Mouse (Mus musculus): ENCODE measurements at regions not wholly inside any gene's neighbourhood (a gene's known extent, or its start where the extent isn't known, plus 50 kb on each side); places are given as distances from the start of the nearest gene placed in this dataset.

DNA sequence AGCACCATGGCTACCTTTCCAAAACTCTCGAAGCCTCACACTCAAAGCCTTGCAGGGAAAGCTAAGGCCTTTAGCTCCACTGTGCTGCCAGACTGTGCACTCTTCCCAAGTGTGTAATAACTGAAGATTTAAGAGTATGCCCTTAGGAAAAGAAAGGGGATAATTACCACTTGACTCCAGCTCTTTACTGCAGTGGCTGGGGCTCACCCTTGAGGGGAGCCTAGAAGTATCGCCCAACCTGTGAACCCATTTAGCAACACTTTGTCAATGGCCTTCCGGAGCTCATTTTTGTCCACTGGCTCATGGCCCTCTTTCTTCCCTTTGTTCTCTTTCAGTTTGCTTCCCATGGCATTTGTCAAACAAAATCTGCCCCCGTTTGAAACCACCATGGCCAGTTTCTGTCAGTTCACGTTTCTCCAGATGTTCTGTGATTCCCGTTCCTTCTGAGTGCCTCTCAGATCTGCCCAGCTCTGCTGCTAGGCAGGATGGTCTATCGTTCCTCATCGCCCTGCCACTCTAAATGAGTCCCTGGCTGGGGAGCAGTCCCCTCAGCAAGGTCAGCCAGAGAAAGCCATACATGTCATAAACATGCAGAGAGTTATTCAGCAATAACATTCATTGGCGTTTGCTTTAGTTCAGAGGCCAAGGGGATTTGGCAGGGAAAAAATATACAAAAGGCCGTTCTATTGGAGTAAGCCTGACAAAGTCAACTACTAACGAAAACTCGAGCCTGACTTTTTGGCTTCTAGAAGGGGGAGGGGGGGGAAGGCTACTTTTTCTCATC, 80.9 kb upstream of the Nckap5 start:
- DNase-seq, result no peak

DNA sequence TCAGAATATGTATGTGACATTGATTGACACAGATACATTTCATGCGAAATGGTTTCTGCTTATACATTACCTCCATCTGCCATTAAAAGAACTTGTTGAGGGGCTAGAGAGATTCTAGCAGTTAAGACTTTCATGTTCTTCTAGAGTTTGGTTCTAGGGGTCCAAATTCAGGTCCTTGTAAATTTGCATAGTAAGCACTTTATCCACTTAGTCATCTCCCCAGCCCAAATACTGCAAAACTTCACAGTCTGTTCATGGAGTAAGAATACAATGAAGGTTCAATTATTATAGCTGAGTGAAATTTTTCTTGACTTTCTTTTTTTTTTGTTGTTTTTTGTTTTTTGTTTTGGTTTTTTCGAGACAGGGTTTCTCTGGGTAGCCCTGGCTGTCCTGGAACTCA, 76.8 kb upstream of the Nckap5 start:
- DNase-seq, result no peak

DNA sequence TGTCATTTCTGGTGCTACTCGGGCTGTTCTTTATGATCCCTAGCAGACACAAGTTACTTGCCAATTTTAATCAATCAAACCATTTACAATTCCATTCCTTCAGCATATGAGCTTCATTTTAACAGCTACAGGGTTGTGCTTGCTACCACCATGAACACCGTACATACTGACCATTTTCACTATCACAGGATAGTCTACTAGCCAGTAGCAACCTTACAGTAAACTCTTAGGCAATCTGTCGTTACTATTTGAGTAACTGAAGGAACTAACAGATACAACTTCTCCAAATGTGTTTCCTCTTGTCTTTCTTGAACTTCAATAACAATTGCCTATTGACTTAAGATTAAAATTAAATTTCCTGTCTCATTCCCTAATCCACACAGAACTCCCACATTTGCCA, 67.9 kb upstream of the Nckap5 start:
- no peak for DNase-seq

DNA sequence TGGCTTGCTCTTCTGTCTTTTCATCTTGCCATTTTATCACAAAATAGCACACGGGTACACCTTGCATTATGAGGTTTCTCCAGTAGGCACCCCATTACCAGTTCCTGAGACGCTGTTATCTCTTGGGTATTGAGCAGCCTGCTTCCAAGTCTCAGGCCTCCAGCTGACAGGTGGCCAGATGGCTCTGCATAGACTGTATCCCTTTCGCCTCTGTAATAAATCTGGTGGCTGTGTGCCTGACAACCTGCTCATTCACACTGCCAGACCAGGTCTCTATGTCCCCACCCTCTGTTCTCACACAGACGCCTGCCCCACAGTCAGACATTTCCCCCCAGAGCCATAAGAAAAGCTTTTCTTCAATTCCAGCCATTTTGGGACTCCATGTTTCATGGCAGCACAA, 66.3 kb upstream of the Nckap5 start:
- no peak for DNase-seq

DNA sequence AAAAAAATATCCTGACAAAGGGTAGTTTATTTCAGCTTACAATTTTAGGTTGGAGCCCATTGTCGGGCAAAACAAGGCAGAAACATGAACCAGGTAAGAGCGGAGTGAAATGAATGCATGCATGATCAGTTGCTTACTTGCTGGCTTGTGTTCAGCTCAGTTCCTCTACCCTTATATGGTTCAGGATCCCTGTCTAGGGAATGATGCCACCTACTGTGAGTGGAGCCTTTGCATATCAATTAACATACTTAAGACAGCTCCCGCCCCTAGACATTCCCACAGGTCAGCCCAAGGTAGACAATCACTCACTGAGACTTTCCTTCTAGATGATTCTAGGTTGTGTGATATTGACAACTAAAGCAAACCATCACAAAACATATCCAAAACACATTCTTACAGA, 50.2 kb upstream of the Nckap5 start:
- no peak for DNase-seq

Measured in kidney, postnatal 25 days (tissue).